Mouse (Mus musculus): ENCODE measurements around the gene Siglech.
A peak's percentile ranks its signal among the peaks of the same experiment; 100 is the strongest.

Gene Siglech

DNA sequence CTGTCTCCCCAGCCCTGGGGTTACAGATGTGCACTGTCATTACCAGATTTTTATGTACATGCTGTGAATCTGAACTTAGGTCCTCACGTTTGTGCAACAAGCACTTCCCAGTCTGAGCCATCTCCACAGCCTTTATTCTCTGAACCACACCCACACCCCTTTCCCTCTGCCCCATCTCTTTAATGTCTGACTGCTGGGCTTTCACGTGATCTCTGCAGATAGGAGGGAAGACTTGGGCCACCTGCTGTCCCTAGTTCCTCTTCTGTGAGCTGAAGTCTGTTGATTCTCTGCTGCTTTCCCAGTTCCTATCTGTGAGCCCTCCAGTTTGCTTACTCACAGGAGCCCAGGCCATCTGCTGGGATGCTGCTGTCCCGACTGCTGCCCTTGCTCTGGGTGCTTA, at the start of gene Siglech:
Gene Siglech, plus strand, starts transcription at position 253 of the 400 bp plus-strand sequence.
- Histone ChIP-seq H3K9me3 (ENCODE audit: low read length) (no peaks in the 10 kb centered on the region), H3K4me1 (replicated peaks; ENCODE audit: low read depth, low read length) (peaks cover 10% of the 10 kb centered on the region), H3K4me3 (replicated peaks; ENCODE audit: low read length) (no peak within 1 kb of the TSS), H3K27me3 (ENCODE audit: insufficient read depth, low read length) (0 out of 2 replicates have a peak, but pooled peaks cover 8% of the 10 kb centered on the region), H3K36me3 (ENCODE audit: insufficient read depth, low read length) (no peaks in the 10 kb centered on the region)
- TF ChIP-seq CTCF (conservative IDR thresholded peaks at IDR 0.05; ENCODE audit: low read length) (no peak), NANOG (IDR thresholded peaks at IDR 0.05; ENCODE audit: borderline replicate concordance, low read length) (no peak), POU5F1 (IDR thresholded peaks at IDR 0.05; ENCODE audit: borderline replicate concordance, low read length) (no peak)

- no peaks in the 10 kb centered on the region for H3K36me3 ChIP-seq (ENCODE audit: insufficient read depth, low read length)
- no peaks in the 10 kb centered on the region for H3K27me3 ChIP-seq (ENCODE audit: insufficient read depth, low read length)
- no peaks in the 10 kb centered on the region for H3K4me1 ChIP-seq (replicated peaks; ENCODE audit: low read depth, low read length)
- H3K4me3 ChIP-seq (replicated peaks; ENCODE audit: low read length) = no peak overlapping the region
- no peak for TF ChIP-seq CTCF (conservative IDR thresholded peaks at IDR 0.05; ENCODE audit: low read length)
- no peak for TF ChIP-seq POU5F1 (IDR thresholded peaks at IDR 0.05; ENCODE audit: borderline replicate concordance, low read length)
- no peak for TF ChIP-seq NANOG (IDR thresholded peaks at IDR 0.05; ENCODE audit: borderline replicate concordance, low read length)
- H3K9me3 ChIP-seq (ENCODE audit: low read length) = peaks cover 12% of the 10 kb centered on the region
Measured at GRCm38 (mm10) chr7:55722673-55723072, 45.3 kb upstream of the Siglech start.

DNA sequence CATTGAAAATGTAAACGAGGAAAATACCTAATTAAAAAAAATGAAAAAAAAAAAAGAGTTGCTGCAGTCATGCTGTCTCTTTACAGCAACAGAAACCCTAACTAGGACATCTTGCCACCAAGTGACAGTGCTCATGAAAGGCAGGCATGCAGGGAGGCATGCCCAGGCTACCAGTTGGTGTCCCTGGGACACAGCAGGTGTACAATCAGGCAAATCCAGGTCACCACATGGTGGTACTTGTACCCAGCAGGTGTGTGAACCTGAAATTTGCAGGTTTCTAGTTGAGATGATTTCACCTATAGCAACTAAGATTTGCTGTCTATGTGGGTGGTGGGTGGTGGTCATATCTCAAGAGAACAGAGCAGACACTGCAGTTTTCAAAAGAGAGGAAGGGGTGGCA, 39.1 kb upstream of the Siglech start:
- TF ChIP-seq CTCF (conservative IDR thresholded peaks at IDR 0.05; ENCODE audit: low read length) = no peak
- no peak for TF ChIP-seq POU5F1 (IDR thresholded peaks at IDR 0.05; ENCODE audit: borderline replicate concordance, low read length)
- no peak for TF ChIP-seq NANOG (IDR thresholded peaks at IDR 0.05; ENCODE audit: borderline replicate concordance, low read length)
- Histone ChIP-seq H3K36me3 (ENCODE audit: insufficient read depth, low read length) (no peaks in the 10 kb centered on the region), H3K9me3 (ENCODE audit: low read length) (peaks cover 14% of the 10 kb centered on the region), H3K27me3 (ENCODE audit: insufficient read depth, low read length) (no peaks in the 10 kb centered on the region), H3K4me1 (replicated peaks; ENCODE audit: low read depth, low read length) (no peaks in the 10 kb centered on the region), H3K4me3 (replicated peaks; ENCODE audit: low read length) (no peak overlapping the region)

DNA sequence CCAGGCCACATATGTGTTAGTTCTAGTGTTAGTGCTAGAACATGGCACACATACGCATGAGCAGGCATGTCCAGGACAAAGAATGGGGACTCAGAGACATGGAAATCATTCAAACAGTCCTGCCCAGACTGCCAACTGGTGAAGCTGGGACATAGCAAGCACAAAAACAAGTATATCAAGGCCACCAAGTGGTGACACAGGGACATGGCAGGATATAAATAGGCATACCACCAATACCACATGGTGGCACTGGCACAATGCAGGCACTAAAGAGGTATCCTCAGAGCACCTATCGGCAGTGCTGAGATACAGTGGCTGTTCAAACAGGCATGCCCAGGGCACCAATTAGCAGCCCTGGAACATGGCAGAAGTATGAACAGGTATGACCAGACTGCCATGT, 33.5 kb upstream of the Siglech start:
- no peaks in the 10 kb centered on the region for H3K4me1 ChIP-seq (replicated peaks; ENCODE audit: low read depth, low read length)
- H3K27me3 ChIP-seq (ENCODE audit: insufficient read depth, low read length) = no peaks in the 10 kb centered on the region
- no peaks in the 10 kb centered on the region for H3K36me3 ChIP-seq (ENCODE audit: insufficient read depth, low read length)
- TF ChIP-seq POU5F1 (IDR thresholded peaks at IDR 0.05; ENCODE audit: borderline replicate concordance, low read length) = no peak
- peak; percentile 26; the same call in 1 of the 2 replicates for TF ChIP-seq CTCF (conservative IDR thresholded peaks at IDR 0.05; ENCODE audit: low read length)
- no peak for TF ChIP-seq NANOG (IDR thresholded peaks at IDR 0.05; ENCODE audit: borderline replicate concordance, low read length)
- H3K4me3 ChIP-seq (replicated peaks; ENCODE audit: low read length) = no peak overlapping the region
- no peaks in the 10 kb centered on the region for H3K9me3 ChIP-seq (ENCODE audit: low read length)

GRCm38 (mm10) chr7:55737125-55737912, 30.7 kb upstream of the Siglech start:
- Histone ChIP-seq H3K4me1 (replicated peaks; ENCODE audit: low read depth, low read length) (no peaks in the 10 kb centered on the region), H3K36me3 (ENCODE audit: insufficient read depth, low read length) (no peaks in the 10 kb centered on the region), H3K27me3 (ENCODE audit: insufficient read depth, low read length) (no peaks in the 10 kb centered on the region), H3K4me3 (replicated peaks; ENCODE audit: low read length) (no peak overlapping the region), H3K9me3 (ENCODE audit: low read length) (no peaks in the 10 kb centered on the region)
- peak; percentile 51 for TF ChIP-seq CTCF (conservative IDR thresholded peaks at IDR 0.05; ENCODE audit: low read length)
- TF ChIP-seq NANOG (IDR thresholded peaks at IDR 0.05; ENCODE audit: borderline replicate concordance, low read length) = no peak
- no peak for TF ChIP-seq POU5F1 (IDR thresholded peaks at IDR 0.05; ENCODE audit: borderline replicate concordance, low read length)

GRCm38 (mm10) chr7:55743614-55744267, 24.2 kb upstream of the Siglech start:
- Histone ChIP-seq H3K9me3 (ENCODE audit: low read length) (no peaks in the 10 kb centered on the region), H3K4me1 (replicated peaks; ENCODE audit: low read depth, low read length) (no peaks in the 10 kb centered on the region), H3K27me3 (ENCODE audit: insufficient read depth, low read length) (no peaks in the 10 kb centered on the region), H3K36me3 (ENCODE audit: insufficient read depth, low read length) (no peaks in the 10 kb centered on the region), H3K4me3 (replicated peaks; ENCODE audit: low read length) (no peak overlapping the region)
- no peak for TF ChIP-seq NANOG (IDR thresholded peaks at IDR 0.05; ENCODE audit: borderline replicate concordance, low read length)
- no peak for TF ChIP-seq CTCF (conservative IDR thresholded peaks at IDR 0.05; ENCODE audit: low read length)
- no peak for TF ChIP-seq POU5F1 (IDR thresholded peaks at IDR 0.05; ENCODE audit: borderline replicate concordance, low read length)

DNA sequence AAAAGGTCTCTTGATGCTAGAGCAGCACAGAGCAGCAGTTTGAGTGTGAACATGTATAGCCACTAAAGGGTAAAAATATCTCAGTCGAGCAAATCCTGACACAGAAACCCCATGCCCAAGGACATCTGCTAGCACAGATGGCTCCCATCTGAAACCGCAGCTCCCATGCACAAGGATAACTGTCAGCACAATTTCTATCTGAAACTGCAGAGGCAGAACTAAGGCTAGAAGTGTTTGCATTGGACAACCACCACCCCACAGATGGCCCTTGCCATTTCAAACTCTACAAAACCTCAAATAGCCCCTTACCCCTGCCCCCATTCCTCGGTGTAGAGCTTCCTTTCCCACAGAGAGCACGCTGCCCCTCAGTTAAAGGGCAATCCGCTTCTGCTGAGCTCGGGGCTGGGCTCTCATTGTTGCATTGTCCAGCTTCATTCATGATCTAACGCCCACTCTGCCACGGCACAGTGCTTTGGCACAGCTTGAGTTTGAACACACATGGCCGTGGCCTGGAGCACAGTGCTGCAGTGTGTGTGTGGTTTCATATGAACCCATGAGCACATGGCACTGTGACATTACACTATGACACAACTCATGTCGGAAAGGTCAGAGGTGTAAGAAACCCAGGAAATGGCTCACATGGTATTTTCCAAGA, 23.3 kb upstream of the Siglech start:
- Histone ChIP-seq H3K9me3 (ENCODE audit: low read length) (no peaks in the 10 kb centered on the region), H3K36me3 (ENCODE audit: insufficient read depth, low read length) (no peaks in the 10 kb centered on the region), H3K4me1 (replicated peaks; ENCODE audit: low read depth, low read length) (no peaks in the 10 kb centered on the region), H3K4me3 (replicated peaks; ENCODE audit: low read length) (no peak overlapping the region), H3K27me3 (ENCODE audit: insufficient read depth, low read length) (no peaks in the 10 kb centered on the region)
- TF ChIP-seq POU5F1 (IDR thresholded peaks at IDR 0.05; ENCODE audit: borderline replicate concordance, low read length) (no peak), NANOG (IDR thresholded peaks at IDR 0.05; ENCODE audit: borderline replicate concordance, low read length) (no peak), CTCF (conservative IDR thresholded peaks at IDR 0.05; ENCODE audit: low read length) (no peak)

DNA sequence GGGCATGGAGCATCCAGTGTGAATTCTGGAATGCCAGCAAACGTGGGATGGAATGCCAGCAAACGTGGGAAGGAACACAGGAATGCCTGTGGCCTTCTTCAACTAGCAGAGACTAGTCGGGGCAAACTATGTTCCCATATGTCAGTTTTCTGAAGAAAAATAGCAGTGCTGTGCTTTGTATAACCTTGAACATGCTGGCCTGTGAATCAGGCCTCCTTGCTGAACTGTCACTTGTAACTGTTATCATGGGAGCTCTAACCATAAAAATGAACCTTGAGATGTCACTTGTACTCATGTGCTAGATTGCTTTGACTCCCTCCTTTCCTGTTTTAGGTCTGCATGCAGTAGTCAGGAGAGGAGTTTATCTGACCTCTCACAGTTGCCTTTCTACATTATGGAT, 17.1 kb upstream of the Siglech start:
- no peaks in the 10 kb centered on the region for H3K4me1 ChIP-seq (replicated peaks; ENCODE audit: low read depth, low read length)

More for the DNA sequence above, 17.1 kb upstream of the Siglech start:
- Histone ChIP-seq H3K27me3 (ENCODE audit: insufficient read depth, low read length) (no peaks in the 10 kb centered on the region), H3K4me3 (replicated peaks; ENCODE audit: low read length) (no peak overlapping the region), H3K9me3 (ENCODE audit: low read length) (no peaks in the 10 kb centered on the region), H3K36me3 (ENCODE audit: insufficient read depth, low read length) (no peaks in the 10 kb centered on the region)
- no peak for TF ChIP-seq CTCF (conservative IDR thresholded peaks at IDR 0.05; ENCODE audit: low read length)
- TF ChIP-seq NANOG (IDR thresholded peaks at IDR 0.05; ENCODE audit: borderline replicate concordance, low read length) = no peak
- TF ChIP-seq POU5F1 (IDR thresholded peaks at IDR 0.05; ENCODE audit: borderline replicate concordance, low read length) = no peak

Data from E14TG2a.4 (cell line).